Mouse (Mus musculus): ENCODE data around the gene Olfr33. TPM values are rescaled to one million over a fixed set of nuclear protein-coding genes. Genes with fewer than 3 reads are reported as not detected.

The Olfr33 gene
- 0.25 and 0.47 TPM in 2 replicates for polyA plus RNA-seq (2012; rRNA removed)

GRCm38 (mm10) chr7:102718970-102719369, at the start of gene Olfr33:
Gene Olfr33, minus strand, starts transcription at chr7:102719070.
- Histone ChIP-seq H3K36me3 (ENCODE audit: control insufficient read depth, insufficient read depth, low read length) (no peaks in the 10 kb centered on the region), H3K4me1 (ENCODE audit: control insufficient read depth, insufficient read depth, low read length) (no peaks in the 10 kb centered on the region), H3K27ac (ENCODE audit: control insufficient read depth, insufficient read depth, low read depth, low read length) (no peak within 1 kb of the TSS), H3K27me3 (ENCODE audit: control insufficient read depth, insufficient read depth, low read length) (no peaks in the 10 kb centered on the region), H3K4me3 (ENCODE audit: control insufficient read depth, low read depth, low read length) (no peak within 1 kb of the TSS)
- TF ChIP-seq POLR2A (IDR thresholded peaks at IDR 0.05; ENCODE audit: control insufficient read depth, low read depth, low read length) (no peak), CTCF (IDR thresholded peaks at IDR 0.05; ENCODE audit: control insufficient read depth, insufficient read depth, insufficient replicate concordance, low read depth, low read length) (no peak)

- H3K36me3 ChIP-seq (ENCODE audit: control insufficient read depth, insufficient read depth, low read length): no peaks in the 10 kb centered on the region
- H3K4me3 ChIP-seq (ENCODE audit: control insufficient read depth, low read depth, low read length): no peak within 1 kb of the TSS
- no peaks in the 10 kb centered on the region for H3K27me3 ChIP-seq (ENCODE audit: control insufficient read depth, insufficient read depth, low read length)
- no peaks in the 10 kb centered on the region for H3K4me1 ChIP-seq (ENCODE audit: control insufficient read depth, insufficient read depth, low read length)
- TF ChIP-seq CTCF (IDR thresholded peaks at IDR 0.05; ENCODE audit: control insufficient read depth, insufficient read depth, insufficient replicate concordance, low read depth, low read length): no peak
- no peak for TF ChIP-seq POLR2A (IDR thresholded peaks at IDR 0.05; ENCODE audit: control insufficient read depth, low read depth, low read length)
- H3K27ac ChIP-seq (ENCODE audit: control insufficient read depth, insufficient read depth, low read depth, low read length): no peak within 1 kb of the TSS
These were observed 40.4 kb upstream of the Olfr33 start, which contains the start of the genes Olfr560 and Olfr78 for GRCm38 (mm10) chr7:102759266-102759665. Gene Olfr560, minus strand, starts transcription at chr7:102759366. Gene Olfr78, minus strand, starts transcription at chr7:102759471.

GRCm38 (mm10) chr7:102752086-102752485, 33.2 kb upstream of the Olfr33 start:
- H3K27me3 ChIP-seq (ENCODE audit: control insufficient read depth, insufficient read depth, low read length): no peaks in the 10 kb centered on the region
- no peaks in the 10 kb centered on the region for H3K36me3 ChIP-seq (ENCODE audit: control insufficient read depth, insufficient read depth, low read length)
- no peak overlapping the region for H3K27ac ChIP-seq (ENCODE audit: control insufficient read depth, insufficient read depth, low read depth, low read length)
- H3K4me3 ChIP-seq (ENCODE audit: control insufficient read depth, low read depth, low read length): no peak overlapping the region
- no peaks in the 10 kb centered on the region for H3K4me1 ChIP-seq (ENCODE audit: control insufficient read depth, insufficient read depth, low read length)
- TF ChIP-seq POLR2A (IDR thresholded peaks at IDR 0.05; ENCODE audit: control insufficient read depth, low read depth, low read length) (no peak), CTCF (IDR thresholded peaks at IDR 0.05; ENCODE audit: control insufficient read depth, insufficient read depth, insufficient replicate concordance, low read depth, low read length) (no peak)

- Histone ChIP-seq H3K4me1 (ENCODE audit: control insufficient read depth, insufficient read depth, low read length) (no peaks in the 10 kb centered on the region), H3K36me3 (ENCODE audit: control insufficient read depth, insufficient read depth, low read length) (no peaks in the 10 kb centered on the region), H3K4me3 (ENCODE audit: control insufficient read depth, low read depth, low read length) (no peak overlapping the region), H3K27me3 (ENCODE audit: control insufficient read depth, insufficient read depth, low read length) (no peaks in the 10 kb centered on the region), H3K27ac (ENCODE audit: control insufficient read depth, insufficient read depth, low read depth, low read length) (no peak overlapping the region)
- TF ChIP-seq CTCF (IDR thresholded peaks at IDR 0.05; ENCODE audit: control insufficient read depth, insufficient read depth, insufficient replicate concordance, low read depth, low read length): no peak
- no peak for TF ChIP-seq POLR2A (IDR thresholded peaks at IDR 0.05; ENCODE audit: control insufficient read depth, low read depth, low read length)
These were observed 18.8 kb upstream of the Olfr33 start for GRCm38 (mm10) chr7:102737705-102738104.

- H3K4me3 ChIP-seq (ENCODE audit: control insufficient read depth, low read depth, low read length): no peak overlapping the region
- H3K27ac ChIP-seq (ENCODE audit: control insufficient read depth, insufficient read depth, low read depth, low read length): no peak overlapping the region
- no peak for TF ChIP-seq POLR2A (IDR thresholded peaks at IDR 0.05; ENCODE audit: control insufficient read depth, low read depth, low read length)
- no peak for TF ChIP-seq CTCF (IDR thresholded peaks at IDR 0.05; ENCODE audit: control insufficient read depth, insufficient read depth, insufficient replicate concordance, low read depth, low read length)
- no peaks in the 10 kb centered on the region for H3K4me1 ChIP-seq (ENCODE audit: control insufficient read depth, insufficient read depth, low read length)
- H3K36me3 ChIP-seq (ENCODE audit: control insufficient read depth, insufficient read depth, low read length): no peaks in the 10 kb centered on the region
- H3K27me3 ChIP-seq (ENCODE audit: control insufficient read depth, insufficient read depth, low read length): no peaks in the 10 kb centered on the region
These were observed 14.9 kb upstream of the Olfr33 start for GRCm38 (mm10) chr7:102733793-102734192.

- Histone ChIP-seq H3K27me3 (ENCODE audit: control insufficient read depth, insufficient read depth, low read length) (no peaks in the 10 kb centered on the region), H3K27ac (ENCODE audit: control insufficient read depth, insufficient read depth, low read depth, low read length) (no peak within 1 kb of the TSS)
These were observed 8.5 kb upstream of the Olfr33 start, which contains the start of gene Olfr559 for GRCm38 (mm10) chr7:102727391-102727790. Gene Olfr559, minus strand, starts transcription at chr7:102727491.

GRCm38 (mm10) chr7:102701915-102702314, 17.0 kb downstream of the Olfr33 start, which contains the start of gene Olfr558:
Gene Olfr558, plus strand, starts transcription at chr7:102702215.
- Histone ChIP-seq H3K27me3 (ENCODE audit: control insufficient read depth, insufficient read depth, low read length) (no peaks in the 10 kb centered on the region), H3K4me1 (ENCODE audit: control insufficient read depth, insufficient read depth, low read length) (no peaks in the 10 kb centered on the region), H3K4me3 (ENCODE audit: control insufficient read depth, low read depth, low read length) (no peak within 1 kb of the TSS), H3K36me3 (ENCODE audit: control insufficient read depth, insufficient read depth, low read length) (no peaks in the 10 kb centered on the region), H3K27ac (ENCODE audit: control insufficient read depth, insufficient read depth, low read depth, low read length) (no peak within 1 kb of the TSS)
- TF ChIP-seq POLR2A (IDR thresholded peaks at IDR 0.05; ENCODE audit: control insufficient read depth, low read depth, low read length) (no peak), CTCF (IDR thresholded peaks at IDR 0.05; ENCODE audit: control insufficient read depth, insufficient read depth, insufficient replicate concordance, low read depth, low read length) (no peak)

More at GRCm38 (mm10) chr7:102727391-102727790, 8.5 kb upstream of the Olfr33 start, which contains the start of gene Olfr559:
- H3K4me3 ChIP-seq (ENCODE audit: control insufficient read depth, low read depth, low read length): no peak within 1 kb of the TSS
- no peaks in the 10 kb centered on the region for H3K36me3 ChIP-seq (ENCODE audit: control insufficient read depth, insufficient read depth, low read length)
- H3K4me1 ChIP-seq (ENCODE audit: control insufficient read depth, insufficient read depth, low read length): no peaks in the 10 kb centered on the region
- TF ChIP-seq CTCF (IDR thresholded peaks at IDR 0.05; ENCODE audit: control insufficient read depth, insufficient read depth, insufficient replicate concordance, low read depth, low read length): no peak
- no peak for TF ChIP-seq POLR2A (IDR thresholded peaks at IDR 0.05; ENCODE audit: control insufficient read depth, low read depth, low read length)

All from testis, adult 2 months (tissue).